Mouse (Mus musculus) liver, embryonic 14.5 days (tissue): Measurements from ENCODE around the gene Senp2.

ENCODE experiments used
- CTCF ChIP-seq: IDR thresholded peaks from 2 replicates; pipeline ENCODE4 v1.5.1; 2016; ENCODE audit warnings: antibody characterized with exemption, low read depth, control low read depth
- EP300 ChIP-seq: IDR thresholded peaks from 2 replicates; pipeline ENCODE4 v1.6.1; 2016; ENCODE audit warnings: antibody characterized with exemption, low read depth

DNA sequence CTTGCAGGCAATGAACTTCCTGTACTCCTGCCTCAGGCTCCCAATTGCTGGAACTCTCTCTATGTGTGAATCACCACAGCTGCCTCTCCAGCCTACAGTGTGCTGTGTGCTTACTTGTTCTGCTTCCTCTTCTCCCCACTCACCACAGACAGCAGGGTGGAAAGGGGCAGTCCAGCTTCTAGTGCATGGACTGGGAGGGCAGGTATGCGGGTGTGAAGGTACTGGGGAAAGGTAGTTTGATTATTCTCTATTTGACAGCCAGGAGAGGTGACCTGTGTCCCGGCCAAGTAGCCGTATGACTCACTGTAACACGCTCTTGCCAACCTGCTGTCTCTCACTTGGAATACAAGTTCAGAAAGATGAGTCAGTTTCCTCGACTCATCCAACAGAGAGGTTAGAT is 11.2 kb upstream of the Senp2 start:
- TF ChIP-seq EP300, result no peak
- TF ChIP-seq CTCF, result no peak
